Mouse (Mus musculus): ENCODE results near the gene Cox5a. TPM values are rescaled to one million over a fixed set of nuclear protein-coding genes. Genes with fewer than 3 reads are reported as not detected.

The Cox5a gene
- total and polyA plus RNA-seq, 3 experiments = 179 to 255 (median 229) TPM

- Histone ChIP-seq H3K9ac (ENCODE audit: insufficient read depth, low read depth) (no peak overlapping the region), H3K36me3 (replicated peaks in 1 of 2; ENCODE audit: control insufficient read depth in 1 of 2, insufficient read depth in 1 of 2, low read length in 1 of 2) (peaks cover 0 to 12% of the 10 kb centered on the region in 2 experiments), H3K4me1 (ENCODE audit: control insufficient read depth in 1 of 2, insufficient read depth in 2 of 2) (peaks cover 0 to 3% of the 10 kb centered on the region in 2 experiments; a peak in 1 of 4 replicates), H3K27me3 (replicated peaks) (no peaks in the 10 kb centered on the region), H3K4me3 (replicated peaks in 1 of 3; ENCODE audit: low read depth in 2 of 3, low read length in 2 of 3, poor library complexity in 1 of 3) (no peak overlapping the region), H3K4me2 (ENCODE audit: insufficient read depth, low read depth, poor library complexity, severe bottlenecking) (no peak overlapping the region), H3K79me2 (replicated peaks; ENCODE audit: control insufficient read depth, extremely low read depth, insufficient read depth, poor library complexity, severe bottlenecking) (no peaks in the 10 kb centered on the region), H3K9me3 (replicated peaks; ENCODE audit: low read length) (peaks cover 4% of the 10 kb centered on the region), H3K27ac (ENCODE audit: insufficient read depth, low read depth) (no peak overlapping the region)
- TF ChIP-seq MEF2A (IDR thresholded peaks at IDR 0.05; ENCODE audit: borderline replicate concordance, low read depth, low read length) = no peak
- no peak for DNase-seq (ENCODE audit: extremely low read depth)
- in situ Hi-C loops (cut with MboI; ENCODE audit: low pct_ligation_motif_present, low pct_unique_long_range_greater_than_20kb, low sequenced_read_pairs) = loop anchor here (10.0 kb wide), 1 partner anchor 61 kb away; the partner anchor contains the start of gene Ppcdc
- dilution Hi-C loops (cut with MboI; ENCODE audit: extremely low pct_ligation_motif_present, extremely low pct_unique_long_range_greater_than_20kb, low sequenced_read_pairs) = no loop called here
Observed at GRCm38 (mm10) chr9:57505700-57506099, 15.4 kb upstream of the Cox5a start.

GRCm38 (mm10) chr9:57510577-57510976, 10.5 kb upstream of the Cox5a start:
- Histone ChIP-seq H3K27ac (ENCODE audit: insufficient read depth, low read depth) (no peak overlapping the region), H3K4me3 (replicated peaks in 1 of 3; ENCODE audit: low read depth in 2 of 3, low read length in 2 of 3, poor library complexity in 1 of 3) (no peak overlapping the region), H3K79me2 (replicated peaks; ENCODE audit: control insufficient read depth, extremely low read depth, insufficient read depth, poor library complexity, severe bottlenecking) (no peaks in the 10 kb centered on the region), H3K27me3 (replicated peaks) (no peaks in the 10 kb centered on the region), H3K4me2 (ENCODE audit: insufficient read depth, low read depth, poor library complexity, severe bottlenecking) (no peak overlapping the region), H3K4me1 (ENCODE audit: control insufficient read depth in 1 of 2, insufficient read depth in 2 of 2) (no peaks in the 10 kb centered on the region), H3K9me3 (replicated peaks; ENCODE audit: low read length) (no peaks in the 10 kb centered on the region), H3K9ac (ENCODE audit: insufficient read depth, low read depth) (no peak overlapping the region), H3K36me3 (replicated peaks in 1 of 2; ENCODE audit: control insufficient read depth in 1 of 2, insufficient read depth in 1 of 2, low read length in 1 of 2) (peaks cover 0 to 5% of the 10 kb centered on the region in 2 experiments)
- DNase-seq (ENCODE audit: extremely low read depth) = no peak
- in situ Hi-C loops (cut with MboI; ENCODE audit: low pct_ligation_motif_present, low pct_unique_long_range_greater_than_20kb, low sequenced_read_pairs) (no loop called here), dilution Hi-C loops (cut with MboI; ENCODE audit: extremely low pct_ligation_motif_present, extremely low pct_unique_long_range_greater_than_20kb, low sequenced_read_pairs) (no loop called here)
- no peak for TF ChIP-seq NELFE (IDR thresholded peaks at IDR 0.05; ENCODE audit: low read depth, low read length)
- TF ChIP-seq ZKSCAN1 (IDR thresholded peaks at IDR 0.05; ENCODE audit: borderline replicate concordance, low read depth, low read length) = no peak
- no peak for TF ChIP-seq ZMIZ1 (IDR thresholded peaks at IDR 0.05; ENCODE audit: low read depth, low read length)
- no peak for TF ChIP-seq HCFC1 (IDR thresholded peaks at IDR 0.05; ENCODE audit: low read depth, low read length)
- no peak for TF ChIP-seq ELF1 (IDR thresholded peaks at IDR 0.05; ENCODE audit: low read depth, low read length)
- no peak for TF ChIP-seq MYC (IDR thresholded peaks at IDR 0.05; ENCODE audit: low read depth, low read length)
- no peak for TF ChIP-seq MAX (IDR thresholded peaks at IDR 0.05; ENCODE audit: low read length)
- no peak for TF ChIP-seq IRF4 (IDR thresholded peaks at IDR 0.05; ENCODE audit: low read depth, low read length)
- TF ChIP-seq KAT2A (IDR thresholded peaks at IDR 0.05; ENCODE audit: insufficient replicate concordance, low read length) = no peak
- no peak for TF ChIP-seq SIN3A (IDR thresholded peaks at IDR 0.05; ENCODE audit: low read length)
- TF ChIP-seq RCOR1 (conservative IDR thresholded peaks at IDR 0.05; ENCODE audit: low read depth, low read length) = no peak
- no peak for TF ChIP-seq MAFK (IDR thresholded peaks at IDR 0.05; ENCODE audit: insufficient replicate concordance, low read length)
- no peak for TF ChIP-seq CTCF (conservative IDR thresholded peaks at IDR 0.05 in 1 of 2, IDR thresholded peaks at IDR 0.05 in 1 of 2; ENCODE audit: low read depth in 2 of 2, low read length in 2 of 2)
- no peak for TF ChIP-seq UBTF (IDR thresholded peaks at IDR 0.05; ENCODE audit: low read depth, low read length)
- TF ChIP-seq MEF2A (IDR thresholded peaks at IDR 0.05; ENCODE audit: borderline replicate concordance, low read depth, low read length) = no peak
